Mouse (Mus musculus) neural tube, postnatal 0 days (tissue): ENCODE results near the gene Gm6614. TPM values are rescaled to one million over a fixed set of nuclear protein-coding genes. Genes with fewer than 3 reads are reported as not detected.

Source experiments
- polyA plus RNA-seq: library from polyadenylated mRNA; unstranded; fragments of >200 nt; fragmentation: Nextera tagmentation; extraction: Ambion mirVana; gene quantifications from 2 replicates; pipeline ENCODE4 v1.2.1, GENCODE M21; 2015

Gm6614 gene
- polyA plus RNA-seq, result not detected in 2 replicates

DNA sequence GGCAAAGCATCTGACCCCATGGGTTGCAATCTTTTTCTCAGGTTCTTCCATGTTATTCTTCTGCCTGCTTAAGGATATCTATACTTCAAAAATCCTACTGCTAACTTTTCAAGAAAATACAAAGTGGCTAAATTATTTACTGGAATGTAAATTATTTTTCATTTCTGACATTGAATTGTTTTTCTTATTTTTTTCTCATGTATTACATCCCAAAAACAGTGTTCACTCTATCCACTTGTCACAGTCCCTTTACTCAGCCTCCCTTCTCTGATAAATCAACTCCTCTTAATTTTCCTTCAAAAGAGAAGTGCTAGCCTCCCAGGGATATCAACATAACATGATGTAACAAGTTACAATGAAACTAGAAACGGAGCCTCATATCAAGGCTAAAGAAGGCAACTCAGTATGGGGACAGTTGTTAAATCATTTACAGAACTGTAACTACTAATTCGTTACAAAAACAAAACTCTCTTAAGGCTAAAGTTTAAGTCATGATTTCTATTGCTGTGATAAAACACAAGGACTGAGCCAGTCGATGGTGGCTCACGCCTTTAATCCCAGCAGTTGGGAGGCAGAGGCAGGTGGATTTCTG is at the start of gene Gm6614:
Gene Gm6614, minus strand, starts transcription at position 51 of the 592 bp plus-strand sequence.

DNA sequence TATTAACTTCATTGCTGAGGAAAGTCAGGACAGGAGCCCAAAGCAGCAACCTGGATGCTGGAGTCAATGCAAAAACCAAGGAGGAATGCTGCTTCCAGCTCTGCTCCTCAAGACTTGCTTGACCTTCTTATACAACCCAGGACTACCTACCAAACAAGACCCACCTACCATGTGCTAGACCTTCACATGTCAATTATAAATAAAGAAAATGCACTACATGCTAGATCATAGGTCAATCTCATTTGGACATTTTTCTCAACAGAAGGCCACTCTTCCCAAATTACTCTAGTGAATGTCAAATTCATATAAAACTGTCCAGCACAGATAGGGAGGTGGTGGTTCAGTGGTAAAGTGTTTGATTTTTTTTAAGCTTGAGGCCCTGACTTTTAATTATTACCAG is 64.4 kb downstream of the Gm6614 start, which contains the start of gene Slco1a1:
Gene Slco1a1, minus strand, starts transcription at position 101 of the 400 bp plus-strand sequence.

Other genes with a start within 250 kb of the Gm6614 start
- not detected in 2 replicates for gene Gm5724, start 237.6 kb downstream of the Gm6614 start, polyA plus RNA-seq
- gene Slco1a4, start 155.2 kb downstream of the Gm6614 start, polyA plus RNA-seq, result 0.97 and 2.2 TPM in 2 replicates
- not detected in 2 replicates for gene Slco1a1, start 64.5 kb downstream of the Gm6614 start, polyA plus RNA-seq
- gene Slco1a6, start 197.1 kb upstream of the Gm6614 start, polyA plus RNA-seq, result 0.39 TPM in 1 of 2 replicates, not detected in the other